In genomic region chr2:175206732-175207131, GRCm38 (mm10) we compare ENCODE assay signal across 7 mouse cellular contexts. TPM values are rescaled to one million over a fixed set of nuclear protein-coding genes. Genes with fewer than 3 reads are reported as not detected.
DNase-seq lines count a peak whose midpoint lies in the region; ATAC-seq and TF ChIP-seq lines count a peak whose summit lies in the region.
"Not testable (repeated sequence)": the region's sequence is repeated elsewhere in the genome, so short reads cannot be mapped to it uniquely, and the experiment has no call there.

TSS of gene Gm14391 (minus strand) at chr2:175206917.

- TF ChIP-seq CTCF in gastrocnemius, adult 2 months (IDR thresholded peaks at IDR 0.05) = not testable (repeated sequence)

- not testable (repeated sequence) for H3K4me1 ChIP-seq in midbrain, embryonic 14.5 days (ENCODE audit: control insufficient read depth, insufficient read depth, low read length)

- not testable (repeated sequence) for H3K27ac ChIP-seq in gastrocnemius, adult 2 months; midbrain, embryonic 14.5 days (replicated peaks; ENCODE audit: low read depth, low read length)

- intact Hi-C loops in gastrocnemius, adult 2 months (cut with DNase I); left cerebral cortex, postnatal 14 days (cut with DNase I): not testable (repeated sequence)

- H3K9me3 ChIP-seq in midbrain, embryonic 14.5 days (ENCODE audit: control insufficient read depth, low read length) = not testable (repeated sequence)

- not testable (repeated sequence) for H3K27me3 ChIP-seq in midbrain, embryonic 14.5 days (ENCODE audit: control insufficient read depth, insufficient read depth, low read length)

- not testable (repeated sequence) for H3K9ac ChIP-seq in midbrain, embryonic 14.5 days (replicated peaks; ENCODE audit: low read length)

- not testable (repeated sequence) for H3K4me2 ChIP-seq in midbrain, embryonic 14.5 days (ENCODE audit: low read length)

- H3K36me3 ChIP-seq in midbrain, embryonic 14.5 days (ENCODE audit: control insufficient read depth, insufficient read depth, low read length) = not testable (repeated sequence)

- DNase-seq in adrenal gland, adult 18-20 months (ENCODE audit: low spot score in 2 of 2); gastrocnemius, adult 2 months; heart, adult 8-10 months (ENCODE audit: low spot score); layer of hippocampus, adult 18-20 months (ENCODE audit: low spot score in 2 of 2); left cerebral cortex, postnatal 14 days (ENCODE audit: low spot score in 2 of 2); midbrain, embryonic 14.5 days: not testable (repeated sequence)

- not testable (repeated sequence) for H3K4me3 ChIP-seq in gastrocnemius, adult 2 months; midbrain, embryonic 14.5 days (replicated peaks; ENCODE audit: low read depth, low read length)

- no CpG with 5 or more reads among the region's 7 CpGs for WGBS in midbrain, embryonic 14.5 days

- ATAC-seq in common myeloid progenitor, adult 5-6 weeks (replicated peaks; ENCODE audit: low read depth, poor library complexity, severe bottlenecking) = peak; percentile 79; the same call in 1 of the 2 replicates
- not testable (repeated sequence) for ATAC-seq in midbrain, embryonic 14.5 days (ENCODE audit: low FRiP score, low TSS enrichment)

RNA-seq across cellular contexts. Expression of gene Gm14391, which starts in this region (rescaled TPM):
- 10 to 100 TPM; 52.3 to 64.9 TPM for total RNA-seq in adrenal gland, adult 18-20 months (2021)
- 14.6 and 17.7 TPM in 2 replicates for total RNA-seq in common myeloid progenitor, adult 5-6 weeks (2017)
- 10 to 100 TPM; 53.5 to 54.7 TPM for total RNA-seq in gastrocnemius, adult 2 months (2021)
- 10 to 100 TPM; 63.4 to 73.1 (median 66.0) TPM for total RNA-seq in heart, adult 8-10 months (2022)
- 100 to 1,000 TPM in 1 of 2 experiments, 10 to 100 TPM in 1; 90.9 to 102 TPM for total RNA-seq in layer of hippocampus, adult 18-20 months (2021)
- 10 to 100 TPM; 77.3 to 78.5 TPM for total RNA-seq in left cerebral cortex, postnatal 14 days (2021)
- polyA plus RNA-seq in midbrain, embryonic 14.5 days (2014; fragmentation: Nextera tagmentation; extraction: Ambion mirVana) = 13.3 and 14.3 TPM in 2 replicates
